Mouse (Mus musculus) heart, adult 2 months (tissue): ENCODE results near the gene Nsmce4a.
"Not testable (repeated sequence)": the region's sequence is repeated elsewhere in the genome, so short reads cannot be mapped to it uniquely, and the experiment has no call there.

Source experiments
- CTCF ChIP-seq: fragments of 200-600 bp; IDR thresholded peaks from 2 replicates; pipeline ENCODE4 v1.8.1; 2022; ENCODE audit warnings: antibody characterized with exemption, mild to moderate bottlenecking, moderate library complexity
- EP300 ChIP-seq: fragments of 200-500 bp; IDR thresholded peaks from 2 replicates; pipeline ENCODE4 v1.6.1; 2011; ENCODE audit warnings: low read depth, low read length, control low read depth; ENCODE audit not compliant: insufficient read depth
- POLR2A ChIP-seq: fragments of 200-500 bp; IDR thresholded peaks from 2 replicates; pipeline ENCODE4 v1.6.1; 2011; ENCODE audit warnings: mild to moderate bottlenecking, low read depth, low read length, control low read depth; ENCODE audit not compliant: insufficient read depth

- TF ChIP-seq CTCF, POLR2A, EP300: not testable (repeated sequence)
Measured at GRCm38 (mm10) chr7:130596079-130596855, 23.3 kb upstream of the Nsmce4a start.
